Mouse (Mus musculus): ENCODE results near the gene Iba57.
A peak's percentile ranks its signal among the peaks of the same experiment; 100 is the strongest.
"Not testable (repeated sequence)": the region's sequence is repeated elsewhere in the genome, so short reads cannot be mapped to it uniquely, and the experiment has no call there.

Gene Iba57

GRCm38 (mm10) chr11:59163255-59164236, at the start of gene Iba57:
TSS of gene Iba57 (minus strand) at chr11:59163739.
- peak; percentile 96 to 99 for DNase-seq (ENCODE audit: low spot score in 2 of 2)

GRCm38 (mm10) chr11:59212892-59213494, 49.5 kb upstream of the Iba57 start:
- DNase-seq (ENCODE audit: low spot score in 2 of 2): no peak

GRCm38 (mm10) chr11:59212320-59212719, 48.8 kb upstream of the Iba57 start:
- not testable (repeated sequence) for DNase-seq (ENCODE audit: low spot score in 2 of 2)

GRCm38 (mm10) chr11:59211561-59211960, 48.0 kb upstream of the Iba57 start:
- DNase-seq (ENCODE audit: low spot score in 2 of 2): not testable (repeated sequence)

- no peak for DNase-seq (ENCODE audit: low spot score in 2 of 2)
These were observed 46.5 kb upstream of the Iba57 start for GRCm38 (mm10) chr11:59210020-59210419.

GRCm38 (mm10) chr11:59209580-59209979, 46.0 kb upstream of the Iba57 start:
- DNase-seq (ENCODE audit: low spot score in 2 of 2): peak in 1 of 2 experiments; percentile 59

- peak; percentile 62 to 70 for DNase-seq (ENCODE audit: low spot score in 2 of 2)
These were observed 45.5 kb upstream of the Iba57 start for GRCm38 (mm10) chr11:59209003-59209441.

GRCm38 (mm10) chr11:59208153-59208831, 44.8 kb upstream of the Iba57 start, which contains the start of gene 2310033P09Rik:
TSS of gene 2310033P09Rik (plus strand) at chr11:59208321.
- DNase-seq (ENCODE audit: low spot score in 2 of 2): peak; percentile 91

- peak; percentile 90 to 96 for DNase-seq (ENCODE audit: low spot score in 2 of 2)
These were observed 38.8 kb upstream of the Iba57 start, which contains the start of gene Mrpl55 for GRCm38 (mm10) chr11:59202081-59202995. TSS of gene Mrpl55 (plus strand) at chr11:59202486.

- DNase-seq (ENCODE audit: low spot score in 2 of 2): no peak
These were observed 37.9 kb upstream of the Iba57 start for GRCm38 (mm10) chr11:59201216-59202002.

GRCm38 (mm10) chr11:59196230-59196629, 32.7 kb upstream of the Iba57 start:
- DNase-seq (ENCODE audit: low spot score in 2 of 2): no peak

GRCm38 (mm10) chr11:59192059-59192386, 28.5 kb upstream of the Iba57 start, which contains the start of gene Guk1:
TSS of gene Guk1 (minus strand) at chr11:59192212.
- no peak for DNase-seq (ENCODE audit: low spot score in 2 of 2)

GRCm38 (mm10) chr11:59191231-59192058, 27.9 kb upstream of the Iba57 start:
- DNase-seq (ENCODE audit: low spot score in 2 of 2): peak; percentile 86 to 88

GRCm38 (mm10) chr11:59187706-59188105, 24.2 kb upstream of the Iba57 start:
- DNase-seq (ENCODE audit: low spot score in 2 of 2): no peak

- no peak for DNase-seq (ENCODE audit: low spot score in 2 of 2)
These were observed 22.0 kb upstream of the Iba57 start for GRCm38 (mm10) chr11:59185490-59185889.

- DNase-seq (ENCODE audit: low spot score in 2 of 2): peak in 1 of 2 experiments; percentile 52
These were observed 20.3 kb upstream of the Iba57 start for GRCm38 (mm10) chr11:59183821-59184220.

GRCm38 (mm10) chr11:59182864-59183331, 19.4 kb upstream of the Iba57 start, which contains the start of gene Gjc2:
TSS of gene Gjc2 (minus strand) at chr11:59183213.
- peak; percentile 80 for DNase-seq (ENCODE audit: low spot score in 2 of 2)

- DNase-seq (ENCODE audit: low spot score in 2 of 2): no peak
These were observed 13.4 kb upstream of the Iba57 start for GRCm38 (mm10) chr11:59176921-59177320.

- no peak for DNase-seq (ENCODE audit: low spot score in 2 of 2)
These were observed 12.9 kb upstream of the Iba57 start for GRCm38 (mm10) chr11:59176475-59176874.

Data from urinary bladder, postnatal 4 days (tissue).